In the genomic region with DNA sequence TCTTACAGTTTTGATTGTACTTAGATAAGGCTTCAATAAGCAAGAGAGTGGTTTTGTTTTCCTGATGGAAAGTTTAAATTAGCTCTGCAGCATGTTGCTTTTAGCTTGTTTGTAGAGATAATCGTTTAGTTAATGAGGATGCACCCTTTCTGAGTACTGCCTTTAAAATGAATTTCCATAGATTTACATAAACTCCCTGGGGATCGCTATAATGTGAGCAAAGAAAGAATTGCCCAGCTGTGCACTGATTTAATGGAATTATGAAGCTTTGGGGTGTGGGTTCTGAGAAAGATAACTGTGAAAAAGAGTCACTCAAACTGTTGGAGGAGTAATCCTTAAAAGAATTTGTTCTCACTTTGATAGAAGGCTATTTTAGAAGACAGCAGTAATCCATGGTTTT, we compare ENCODE assay signal across 21 mouse cellular contexts.
A peak's percentile ranks its signal among the peaks of the same experiment; 100 is the strongest.
DNase-seq lines count a peak whose midpoint lies in the region; ATAC-seq and TF ChIP-seq lines count a peak whose summit lies in the region.
"Had no signal": no experiment of that assay in that cellular context is flagged by ENCODE, and none has a peak within 500 bp of the region (broad histone marks: within the 10 kb centered on the region; RNA-seq: fewer than 3 reads in every experiment).

No protein-coding gene starts in this region.

- WGBS in hindbrain, embryonic 11.5 days, result 72% methylated on average over 2 of the region's 2 CpGs
- WGBS in hindbrain, embryonic 16.5 days, result 61% methylated on average over 2 of the region's 2 CpGs

- H3K9me3 ChIP-seq in hindbrain, embryonic 11.5 days (ENCODE audit: control insufficient read depth, low read length), result no peaks in the 10 kb centered on the region
- no peaks in the 10 kb centered on the region for H3K9me3 ChIP-seq in hindbrain, embryonic 16.5 days (ENCODE audit: control insufficient read depth, low read length)
- H3K9me3 ChIP-seq: embryonic facial prominence, embryonic 12.5 days; forebrain, embryonic 13.5 days; G1E; heart, embryonic 15.5 days had no signal

- H3K27ac ChIP-seq in hindbrain, embryonic 11.5 days (ENCODE audit: low read depth, low read length), result no peak overlapping the region
- H3K27ac ChIP-seq in hindbrain, embryonic 16.5 days (ENCODE audit: low read depth, low read length), result no peak overlapping the region
- H3K27ac ChIP-seq: embryonic facial prominence, embryonic 12.5 days; forebrain, embryonic 13.5 days; heart, adult 2 months; heart, embryonic 15.5 days; hindbrain, embryonic 14.5 days had no signal

- H3K27me3 ChIP-seq in hindbrain, embryonic 11.5 days (ENCODE audit: control insufficient read depth, insufficient read depth, low read length), result no peaks in the 10 kb centered on the region
- H3K27me3 ChIP-seq in hindbrain, embryonic 16.5 days (replicated peaks; ENCODE audit: control insufficient read depth, insufficient read depth, low read length), result no peaks in the 10 kb centered on the region
- H3K27me3 ChIP-seq: embryonic facial prominence, embryonic 12.5 days; forebrain, embryonic 13.5 days; heart, embryonic 15.5 days had no signal

- no peak for ATAC-seq in hindbrain, embryonic 11.5 days (ENCODE audit: low FRiP score)
- ATAC-seq in hindbrain, embryonic 16.5 days, result no peak
- ATAC-seq: CD4-positive, CD25-positive, alpha-beta regulatory T cell, adult 4 months; forebrain, embryonic 13.5 days; intestine, embryonic 16.5 days had no signal

- H3K4me2 ChIP-seq in hindbrain, embryonic 11.5 days (replicated peaks; ENCODE audit: low read depth, low read length), result no peak overlapping the region
- no peak overlapping the region for H3K4me2 ChIP-seq in hindbrain, embryonic 16.5 days (ENCODE audit: low read length)
- H3K4me2 ChIP-seq: embryonic facial prominence, embryonic 12.5 days; forebrain, embryonic 13.5 days; heart, embryonic 11.5 days; heart, embryonic 15.5 days; hindbrain, embryonic 14.5 days had no signal

- DNase-seq in hindbrain, embryonic 11.5 days (ENCODE audit: low spot score), result peak; percentile 2
- DNase-seq in brain, adult 2 months (ENCODE audit: low read depth, low spot score), result peak; percentile 29
- peak; percentile 47 for DNase-seq in brain, embryonic 14.5 days (ENCODE audit: low read depth)
- DNase-seq in telencephalon, adult 2 months (ENCODE audit: low read depth, low spot score), result peak; percentile 19
- no peak for DNase-seq in cerebellum, adult 9-10 months
- DNase-seq: adrenal gland, postnatal 10 days; cerebellum, adult 18-20 months; cerebellum, postnatal 14 days; embryo, embryonic 11 days; gastrocnemius, postnatal 14 days; heart, adult 2 months; heart, postnatal 14 days had no signal

- no peak overlapping the region for H3K9ac ChIP-seq in hindbrain, embryonic 11.5 days (ENCODE audit: low read depth, low read length)
- H3K9ac ChIP-seq in hindbrain, embryonic 16.5 days (ENCODE audit: low read depth, low read length), result no peak overlapping the region
- H3K9ac ChIP-seq: embryonic facial prominence, embryonic 12.5 days; forebrain, embryonic 13.5 days; heart, embryonic 15.5 days; hindbrain, embryonic 14.5 days had no signal

- H3K4me3 ChIP-seq in hindbrain, embryonic 11.5 days (ENCODE audit: low read depth, low read length), result no peak overlapping the region
- no peak overlapping the region for H3K4me3 ChIP-seq in hindbrain, embryonic 16.5 days (ENCODE audit: low read length)
- H3K4me3 ChIP-seq: embryonic facial prominence, embryonic 12.5 days; forebrain, embryonic 13.5 days; heart, adult 2 months; heart, embryonic 15.5 days had no signal

- no peak for TF ChIP-seq POLR2A in brain, embryonic 14.5 days (IDR thresholded peaks at IDR 0.05; ENCODE audit: borderline replicate concordance, extremely low read depth, insufficient read depth, insufficient read length, poor library complexity, severe bottlenecking)

- TF ChIP-seq CTCF in brain, embryonic 14.5 days (IDR thresholded peaks at IDR 0.05; ENCODE audit: borderline replicate concordance, extremely low read depth, insufficient read depth, insufficient read length), result no peak

- H3K4me1 ChIP-seq in hindbrain, embryonic 11.5 days (replicated peaks; ENCODE audit: control insufficient read depth, insufficient read depth, low read length), result no peaks in the 10 kb centered on the region
- no peaks in the 10 kb centered on the region for H3K4me1 ChIP-seq in hindbrain, embryonic 16.5 days (ENCODE audit: control insufficient read depth, insufficient read depth, low read depth, low read length)
- H3K4me1 ChIP-seq: embryonic facial prominence, embryonic 12.5 days; forebrain, embryonic 13.5 days; heart, embryonic 15.5 days had no signal

- no peaks in the 10 kb centered on the region for H3K36me3 ChIP-seq in hindbrain, embryonic 11.5 days (ENCODE audit: control insufficient read depth, insufficient read depth, low read length)
- no peaks in the 10 kb centered on the region for H3K36me3 ChIP-seq in hindbrain, embryonic 16.5 days (ENCODE audit: control insufficient read depth, insufficient read depth, low read length)
- H3K36me3 ChIP-seq: embryonic facial prominence, embryonic 12.5 days; G1E; heart, embryonic 15.5 days had no signal
